Mouse (Mus musculus) testis, adult 2 months (tissue): ENCODE results near the gene Osbpl8. TPM values are rescaled to one million over a fixed set of nuclear protein-coding genes. Genes with fewer than 3 reads are reported as not detected.

Source experiments
- H3K27ac ChIP-seq: fragments of 200-500 bp; 2 replicates; pipeline ENCODE4 v1.5.1; 2012; ENCODE audit warnings: low read depth, low read length; ENCODE audit not compliant: control insufficient read depth, insufficient read depth
- H3K27me3 ChIP-seq: fragments of 200-500 bp; 2 replicates; pipeline ENCODE4 v1.6.1; 2012; ENCODE audit warnings: mild to moderate bottlenecking, low read length, moderate library complexity; ENCODE audit not compliant: control insufficient read depth, insufficient read depth
- H3K36me3 ChIP-seq: fragments of 200-500 bp; 2 replicates; pipeline ENCODE4 v1.6.1; 2012; ENCODE audit warnings: mild to moderate bottlenecking, low read length; ENCODE audit not compliant: control insufficient read depth, insufficient read depth
- H3K4me1 ChIP-seq: fragments of 200-500 bp; 2 replicates; pipeline ENCODE4 v1.6.1; 2012; ENCODE audit warnings: low read length; ENCODE audit not compliant: control insufficient read depth, insufficient read depth
- H3K4me3 ChIP-seq: fragments of 200-500 bp; 2 replicates; pipeline ENCODE4 v1.5.1; 2012; ENCODE audit warnings: low read depth, mild to moderate bottlenecking, low read length, moderate library complexity, mixed read lengths; ENCODE audit not compliant: control insufficient read depth
- CTCF ChIP-seq: fragments of 200-500 bp; IDR thresholded peaks from 2 replicates; pipeline ENCODE4 v1.5.1; 2012; ENCODE audit warnings: low read depth, mild to moderate bottlenecking, inconsistent platforms, low read length, moderate library complexity; ENCODE audit not compliant: control insufficient read depth, insufficient read depth, insufficient replicate concordance
- POLR2A ChIP-seq: fragments of 200-500 bp; IDR thresholded peaks from 2 replicates; pipeline ENCODE4 v1.6.1; 2012; ENCODE audit warnings: low read depth, mild to moderate bottlenecking, inconsistent platforms, low read length, moderate library complexity; ENCODE audit not compliant: control insufficient read depth
- polyA plus RNA-seq: library from polyadenylated mRNA; depleted of rRNA; stranded (reverse); fragments of >200 nt; gene quantifications from 2 replicates; pipeline ENCODE4 v1.2.3, GENCODE M21; 2012

Osbpl8 gene
- polyA plus RNA-seq, 1 experiment, result 4.7 TPM

DNA sequence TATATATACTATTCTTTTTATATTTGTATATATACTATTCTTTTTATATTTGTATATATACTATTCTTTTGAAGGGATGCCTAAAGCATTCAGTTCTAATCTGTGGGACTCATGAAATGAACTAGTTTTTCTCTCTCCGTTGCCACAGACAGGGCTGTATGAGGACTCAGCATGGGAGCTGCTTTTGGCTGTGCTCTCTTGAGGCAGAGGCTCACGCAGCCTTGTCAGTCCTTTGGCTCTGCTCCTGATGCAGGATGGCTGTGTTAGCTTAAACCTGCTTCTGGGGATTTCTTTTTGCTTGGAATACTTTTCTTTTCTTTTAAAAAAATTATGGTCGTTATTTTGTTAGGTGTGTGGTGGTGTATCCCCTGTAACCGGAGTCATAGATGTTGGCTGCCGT, 39.5 kb downstream of the Osbpl8 start:
- H3K4me1 ChIP-seq, result no peaks in the 10 kb centered on the region
- no peak for TF ChIP-seq CTCF
- TF ChIP-seq POLR2A, result no peak
- H3K4me3 ChIP-seq, result no peak overlapping the region
- H3K27me3 ChIP-seq, result no peaks in the 10 kb centered on the region
- no peaks in the 10 kb centered on the region for H3K36me3 ChIP-seq
- H3K27ac ChIP-seq, result no peak overlapping the region

- H3K27me3 ChIP-seq, result no peaks in the 10 kb centered on the region
- no peaks in the 10 kb centered on the region for H3K4me1 ChIP-seq
- H3K27ac ChIP-seq, result no peak overlapping the region
- no peak overlapping the region for H3K4me3 ChIP-seq
- no peaks in the 10 kb centered on the region for H3K36me3 ChIP-seq
- no peak for TF ChIP-seq CTCF
- TF ChIP-seq POLR2A, result no peak
These were observed 40.9 kb downstream of the Osbpl8 start for GRCm38 (mm10) chr10:111205421-111205820.

DNA sequence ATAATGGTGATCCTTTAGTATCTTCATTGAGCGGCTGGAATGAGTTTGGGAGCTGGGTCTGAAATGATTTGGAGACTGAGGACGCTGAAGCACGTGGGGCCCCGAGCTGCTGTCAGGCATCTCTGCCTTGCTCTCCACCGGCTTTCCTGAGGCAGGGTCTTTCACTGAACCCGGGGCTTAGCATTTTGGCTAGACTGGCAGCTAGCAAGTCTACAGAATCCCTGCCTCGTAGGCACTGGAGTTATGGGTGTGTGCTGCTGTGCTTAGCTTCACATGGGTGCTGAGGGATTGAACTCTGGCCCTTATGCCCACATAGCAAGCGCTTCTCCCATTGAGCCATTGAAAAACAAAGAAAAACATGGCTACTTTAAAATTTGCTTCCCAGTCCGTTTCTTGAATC, 42.8 kb downstream of the Osbpl8 start:
- Histone ChIP-seq H3K27me3 (no peaks in the 10 kb centered on the region), H3K4me1 (no peaks in the 10 kb centered on the region), H3K27ac (no peak overlapping the region), H3K36me3 (no peaks in the 10 kb centered on the region), H3K4me3 (no peak overlapping the region)
- no peak for TF ChIP-seq CTCF
- TF ChIP-seq POLR2A, result no peak

GRCm38 (mm10) chr10:111214084-111214483, 49.5 kb downstream of the Osbpl8 start:
- Histone ChIP-seq H3K36me3 (no peaks in the 10 kb centered on the region), H3K4me1 (no peaks in the 10 kb centered on the region), H3K27me3 (no peaks in the 10 kb centered on the region), H3K4me3 (no peak overlapping the region), H3K27ac (no peak overlapping the region)
- TF ChIP-seq POLR2A (no peak), CTCF (no peak)

DNA sequence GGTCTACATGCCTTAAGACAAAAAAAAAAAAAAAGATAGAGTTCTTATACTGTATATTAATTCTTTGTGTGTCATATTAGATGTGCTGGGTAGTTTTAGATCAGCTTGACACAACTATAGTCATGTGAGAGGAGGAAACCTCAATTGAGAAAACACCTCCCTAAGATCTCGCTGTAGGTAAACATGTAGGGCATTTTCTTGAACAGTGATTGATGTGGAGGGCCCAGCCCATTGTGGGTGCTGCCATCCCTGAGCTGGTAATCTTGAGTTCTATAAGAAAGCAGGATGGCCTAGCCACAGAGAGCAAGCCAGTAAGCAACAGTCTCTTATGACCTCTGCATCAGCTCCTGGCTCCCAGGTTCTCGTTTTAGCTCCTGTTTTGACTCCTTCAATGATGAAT, 50.1 kb downstream of the Osbpl8 start:
- no peaks in the 10 kb centered on the region for H3K4me1 ChIP-seq
- no peaks in the 10 kb centered on the region for H3K36me3 ChIP-seq
- H3K4me3 ChIP-seq, result no peak overlapping the region
- TF ChIP-seq CTCF (no peak), POLR2A (no peak)
- no peak overlapping the region for H3K27ac ChIP-seq
- H3K27me3 ChIP-seq, result no peaks in the 10 kb centered on the region

DNA sequence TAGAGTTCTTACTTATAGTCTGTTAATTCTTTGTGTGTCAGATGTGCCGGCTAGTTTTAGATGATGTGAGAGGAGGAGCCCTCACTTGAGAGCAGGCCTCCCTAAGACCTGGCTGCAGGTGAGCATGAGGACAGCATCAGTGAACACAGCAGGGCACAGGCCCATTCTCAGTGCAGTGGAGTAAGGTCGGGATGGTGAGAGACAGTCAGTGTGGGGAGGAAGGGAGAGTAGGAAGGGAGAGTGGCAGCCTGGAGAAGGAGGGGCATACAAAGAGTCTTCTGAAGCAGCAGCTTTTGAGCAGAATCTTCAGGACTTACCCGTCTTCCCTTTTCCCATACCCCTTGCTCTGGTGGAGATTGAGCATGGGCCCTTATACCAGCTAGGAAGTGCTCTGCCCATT, 51.0 kb downstream of the Osbpl8 start:
- no peak overlapping the region for H3K4me3 ChIP-seq
- no peaks in the 10 kb centered on the region for H3K27me3 ChIP-seq
- H3K36me3 ChIP-seq, result no peaks in the 10 kb centered on the region
- TF ChIP-seq POLR2A, result no peak
- TF ChIP-seq CTCF, result no peak
- no peaks in the 10 kb centered on the region for H3K4me1 ChIP-seq
- H3K27ac ChIP-seq, result no peak overlapping the region

GRCm38 (mm10) chr10:111216111-111216510, 51.6 kb downstream of the Osbpl8 start:
- Histone ChIP-seq H3K36me3 (no peaks in the 10 kb centered on the region), H3K27me3 (no peaks in the 10 kb centered on the region), H3K4me1 (no peaks in the 10 kb centered on the region), H3K27ac (no peak overlapping the region), H3K4me3 (no peak overlapping the region)
- TF ChIP-seq POLR2A, result no peak
- TF ChIP-seq CTCF, result no peak

GRCm38 (mm10) chr10:111222535-111222934, 58.0 kb downstream of the Osbpl8 start:
- Histone ChIP-seq H3K27ac (no peak overlapping the region), H3K4me1 (no peaks in the 10 kb centered on the region), H3K36me3 (no peaks in the 10 kb centered on the region), H3K4me3 (no peak overlapping the region), H3K27me3 (no peaks in the 10 kb centered on the region)
- no peak for TF ChIP-seq POLR2A
- TF ChIP-seq CTCF, result no peak
